10 mouse cellular contexts compared by ENCODE assay signal in the genomic region with DNA sequence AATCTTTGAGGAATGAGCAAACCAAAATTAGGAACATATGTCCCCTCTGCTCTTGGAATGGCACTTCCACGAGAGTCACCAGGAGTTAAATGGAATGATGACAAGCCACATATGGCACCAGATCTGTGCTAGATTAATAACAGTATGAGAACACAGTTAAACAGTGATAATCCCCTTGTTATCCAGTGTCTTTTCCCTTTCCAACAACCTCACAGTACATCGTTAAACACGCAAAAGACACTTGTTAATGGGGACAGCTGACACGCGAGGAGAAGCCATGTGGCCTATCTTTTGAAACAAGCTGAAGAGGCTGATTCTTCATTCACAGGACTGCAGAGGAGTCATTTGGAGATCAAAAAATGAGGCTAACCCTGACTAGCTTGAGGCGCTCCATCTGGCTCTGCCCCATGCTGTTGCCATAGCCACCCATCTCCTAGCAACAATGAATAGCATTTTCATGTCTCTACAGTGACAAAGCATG.
DNase-seq lines count a peak whose midpoint lies in the region; ATAC-seq lines count a peak whose summit lies in the region.
"Had no signal": no experiment of that assay in that cellular context is flagged by ENCODE, and none has a peak within 500 bp of the region (broad histone marks: within the 10 kb centered on the region; RNA-seq: fewer than 3 reads in every experiment).

No protein-coding gene starts in this region.

- no peaks in the 10 kb centered on the region; the same call in 1 of the 2 replicates for H3K9me3 ChIP-seq in kidney, embryonic 14.5 days (ENCODE audit: control insufficient read depth, low read length)
- H3K9me3 ChIP-seq in embryonic facial prominence, embryonic 10.5 days = no peaks in the 10 kb centered on the region
- no peaks in the 10 kb centered on the region for H3K9me3 ChIP-seq in intestine, embryonic 15.5 days
- H3K9me3 ChIP-seq in midbrain, embryonic 11.5 days (ENCODE audit: control insufficient read depth, low read length) = no peaks in the 10 kb centered on the region; the same call in 1 of the 2 replicates
- H3K9me3 ChIP-seq in stomach, embryonic 16.5 days (replicated peaks; ENCODE audit: control insufficient read depth, low read length) = no peaks in the 10 kb centered on the region
- H3K9me3 ChIP-seq: lung, embryonic 15.5 days had no signal

- no peak overlapping the region for H3K9ac ChIP-seq in kidney, embryonic 14.5 days (ENCODE audit: low read depth, low read length)
- no peak overlapping the region for H3K9ac ChIP-seq in intestine, embryonic 15.5 days
- H3K9ac ChIP-seq in midbrain, embryonic 11.5 days (ENCODE audit: low read length) = no peak overlapping the region
- H3K9ac ChIP-seq in stomach, embryonic 16.5 days (ENCODE audit: low read length) = no peak overlapping the region
- H3K9ac ChIP-seq: lung, embryonic 15.5 days had no signal

- peak; percentile 88; the same call in 1 of the 2 replicates for ATAC-seq in kidney, embryonic 14.5 days (ENCODE audit: low FRiP score, low TSS enrichment)
- peak; percentile 68 for ATAC-seq in intestine, embryonic 15.5 days
- peak; percentile 98 for ATAC-seq in midbrain, embryonic 11.5 days (ENCODE audit: low FRiP score)
- peak; percentile 66 for ATAC-seq in stomach, embryonic 16.5 days (ENCODE audit: insufficient read depth, low FRiP score)
- no peak for ATAC-seq in megakaryocyte-erythroid progenitor cell, adult 5-6 weeks (replicated peaks; ENCODE audit: low FRiP score, low TSS enrichment, poor library complexity, severe bottlenecking)

- H3K36me3 ChIP-seq in kidney, embryonic 14.5 days (ENCODE audit: control insufficient read depth, insufficient read depth, low read length) = no peaks in the 10 kb centered on the region
- H3K36me3 ChIP-seq in embryonic facial prominence, embryonic 10.5 days (replicated peaks) = no peaks in the 10 kb centered on the region
- no peaks in the 10 kb centered on the region for H3K36me3 ChIP-seq in intestine, embryonic 15.5 days
- no peaks in the 10 kb centered on the region for H3K36me3 ChIP-seq in midbrain, embryonic 11.5 days (ENCODE audit: control insufficient read depth, insufficient read depth, low read length)
- H3K36me3 ChIP-seq in stomach, embryonic 16.5 days (ENCODE audit: control insufficient read depth, insufficient read depth, low read length) = no peaks in the 10 kb centered on the region
- H3K36me3 ChIP-seq: lung, embryonic 15.5 days had no signal

- H3K4me2 ChIP-seq in kidney, embryonic 14.5 days (replicated peaks; ENCODE audit: low read depth, low read length) = no peak overlapping the region
- no peak overlapping the region for H3K4me2 ChIP-seq in intestine, embryonic 15.5 days (replicated peaks)
- no peak overlapping the region for H3K4me2 ChIP-seq in midbrain, embryonic 11.5 days
- no peak overlapping the region for H3K4me2 ChIP-seq in stomach, embryonic 16.5 days (ENCODE audit: low read depth, low read length)
- H3K4me2 ChIP-seq: lung, embryonic 15.5 days had no signal

- no peak overlapping the region for H3K4me3 ChIP-seq in kidney, embryonic 14.5 days (ENCODE audit: low read length)
- no peak overlapping the region for H3K4me3 ChIP-seq in embryonic facial prominence, embryonic 10.5 days
- H3K4me3 ChIP-seq in intestine, embryonic 15.5 days (replicated peaks) = no peak overlapping the region
- no peak overlapping the region for H3K4me3 ChIP-seq in midbrain, embryonic 11.5 days (ENCODE audit: low read depth, low read length)
- H3K4me3 ChIP-seq in stomach, embryonic 16.5 days (replicated peaks; ENCODE audit: low read length) = no peak overlapping the region
- H3K4me3 ChIP-seq: lung, embryonic 15.5 days had no signal

- WGBS in kidney, embryonic 14.5 days = 51% methylated on average over 6 of the region's 6 CpGs
- WGBS in embryonic facial prominence, embryonic 10.5 days = 57% methylated on average over 6 of the region's 6 CpGs
- 48% methylated on average over 6 of the region's 6 CpGs for WGBS in intestine, embryonic 15.5 days
- 18% methylated on average over 6 of the region's 6 CpGs for WGBS in midbrain, embryonic 11.5 days
- 36% methylated on average over 6 of the region's 6 CpGs for WGBS in stomach, embryonic 16.5 days

- no peaks in the 10 kb centered on the region for H3K27me3 ChIP-seq in kidney, embryonic 14.5 days (ENCODE audit: control insufficient read depth, insufficient read depth, low read length)
- H3K27me3 ChIP-seq in embryonic facial prominence, embryonic 10.5 days (replicated peaks; ENCODE audit: low read depth, poor library complexity, severe bottlenecking) = no peaks in the 10 kb centered on the region
- H3K27me3 ChIP-seq in intestine, embryonic 15.5 days (replicated peaks) = no peaks in the 10 kb centered on the region
- peaks cover 13% of the 10 kb centered on the region; the same call in 1 of the 2 replicates for H3K27me3 ChIP-seq in midbrain, embryonic 11.5 days (ENCODE audit: control insufficient read depth, insufficient read depth, low read length)
- no peaks in the 10 kb centered on the region for H3K27me3 ChIP-seq in stomach, embryonic 16.5 days (ENCODE audit: control insufficient read depth, insufficient read depth, low read length)
- H3K27me3 ChIP-seq: CH12.LX; lung, embryonic 15.5 days had no signal

- no peaks in the 10 kb centered on the region for H3K4me1 ChIP-seq in kidney, embryonic 14.5 days (ENCODE audit: control insufficient read depth, insufficient read depth, low read length)
- H3K4me1 ChIP-seq in embryonic facial prominence, embryonic 10.5 days = peaks cover 13% of the 10 kb centered on the region
- H3K4me1 ChIP-seq in intestine, embryonic 15.5 days (replicated peaks) = peaks cover 6% of the 10 kb centered on the region; the same call in 1 of the 2 replicates
- H3K4me1 ChIP-seq in midbrain, embryonic 11.5 days (ENCODE audit: control insufficient read depth, insufficient read depth, low read length) = peaks cover 19% of the 10 kb centered on the region
- H3K4me1 ChIP-seq in stomach, embryonic 16.5 days (ENCODE audit: control insufficient read depth, insufficient read depth, low read length) = no peaks in the 10 kb centered on the region
- H3K4me1 ChIP-seq: lung, embryonic 15.5 days had no signal

- H3K27ac ChIP-seq in kidney, embryonic 14.5 days (ENCODE audit: low read depth, low read length) = no peak overlapping the region
- no peak overlapping the region for H3K27ac ChIP-seq in embryonic facial prominence, embryonic 10.5 days (replicated peaks)
- H3K27ac ChIP-seq in intestine, embryonic 15.5 days = no peak overlapping the region
- peak overlapping the region; percentile 47 for H3K27ac ChIP-seq in midbrain, embryonic 11.5 days (ENCODE audit: low read depth, low read length)
- H3K27ac ChIP-seq in stomach, embryonic 16.5 days (ENCODE audit: low read length) = no peak overlapping the region
- H3K27ac ChIP-seq: lung, embryonic 15.5 days had no signal

- DNase-seq in kidney, postnatal 25 days = no peak
- peak; percentile 44 for DNase-seq in embryonic facial prominence, embryonic 10.5 days (ENCODE audit: low spot score)
- DNase-seq in midbrain, embryonic 11.5 days (ENCODE audit: low spot score, missing footprints) = peak; percentile 93
- DNase-seq in yolk sac, embryonic 10.5 days (ENCODE audit: low spot score) = no peak

Comparison
In these comparisons a context has a peak if more than half of its experiments do, and no peak if none do; other contexts are left out.
1. DNase-seq: peak in embryonic facial prominence, embryonic 10.5 days (single experiment) and midbrain, embryonic 11.5 days (single experiment); none in kidney, postnatal 25 days (0 of 2) and yolk sac, embryonic 10.5 days (single experiment).